ENCODE assay signal across 18 mouse cellular contexts in the genomic region with DNA sequence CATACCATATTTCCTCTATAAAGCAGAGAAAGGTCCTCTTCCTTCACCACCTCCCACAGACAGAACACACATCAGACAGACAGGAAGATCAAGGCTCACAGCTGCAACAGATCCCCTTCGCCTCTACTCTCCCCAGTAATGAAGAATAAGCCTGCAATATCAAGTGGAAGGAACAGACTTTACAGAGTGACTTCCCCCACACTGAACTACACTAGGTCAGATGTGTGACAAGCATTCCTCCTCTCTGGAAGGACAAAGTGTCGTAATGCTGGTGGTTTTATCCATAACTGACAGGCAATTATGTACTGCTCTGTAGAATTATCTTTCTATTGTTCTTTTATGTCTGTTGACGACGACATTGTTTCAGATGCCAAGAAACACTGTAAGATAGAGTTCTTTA.
DNase-seq lines count a peak whose midpoint lies in the region; ATAC-seq lines count a peak whose summit lies in the region.
"Had no signal": no experiment of that assay in that cellular context is flagged by ENCODE, and none has a peak within 500 bp of the region (broad histone marks: within the 10 kb centered on the region; RNA-seq: fewer than 3 reads in every experiment).

No protein-coding gene starts in this region.

- no peaks in the 10 kb centered on the region for H3K27me3 ChIP-seq in heart, embryonic 10.5 days (ENCODE audit: insufficient read depth, poor library complexity, severe bottlenecking)
- no peaks in the 10 kb centered on the region for H3K27me3 ChIP-seq in lung, embryonic 16.5 days (ENCODE audit: control insufficient read depth, insufficient read depth, low read depth, low read length)
- H3K27me3 ChIP-seq: embryonic facial prominence, embryonic 12.5 days; hindbrain, embryonic 12.5 days had no signal

- no peaks in the 10 kb centered on the region for H3K36me3 ChIP-seq in heart, embryonic 10.5 days
- no peaks in the 10 kb centered on the region for H3K36me3 ChIP-seq in lung, embryonic 16.5 days (ENCODE audit: control insufficient read depth, insufficient read depth, low read length)
- H3K36me3 ChIP-seq: embryonic facial prominence, embryonic 12.5 days; hindbrain, embryonic 12.5 days had no signal

- H3K9me3 ChIP-seq in heart, embryonic 10.5 days, result no peaks in the 10 kb centered on the region
- no peaks in the 10 kb centered on the region for H3K9me3 ChIP-seq in lung, embryonic 16.5 days (ENCODE audit: control insufficient read depth, low read length)
- H3K9me3 ChIP-seq: embryonic facial prominence, embryonic 12.5 days; hindbrain, embryonic 12.5 days had no signal

- no peak overlapping the region for H3K9ac ChIP-seq in lung, embryonic 16.5 days (ENCODE audit: low read length)
- H3K9ac ChIP-seq: embryonic facial prominence, embryonic 12.5 days; hindbrain, embryonic 12.5 days had no signal

- H3K27ac ChIP-seq in heart, embryonic 10.5 days, result no peak overlapping the region
- no peak overlapping the region for H3K27ac ChIP-seq in lung, embryonic 16.5 days (ENCODE audit: low read length)
- H3K27ac ChIP-seq: embryonic facial prominence, embryonic 12.5 days; hindbrain, embryonic 12.5 days had no signal

- 72% methylated on average over 4 of the region's 4 CpGs for WGBS in heart, embryonic 10.5 days
- 59% methylated on average over 4 of the region's 4 CpGs for WGBS in lung, embryonic 16.5 days

- peak; percentile 80 for ATAC-seq in lung, embryonic 16.5 days (ENCODE audit: low read depth)
- no peak for ATAC-seq in megakaryocyte, adult 5-6 weeks (ENCODE audit: poor library complexity, severe bottlenecking)
- ATAC-seq: forebrain, embryonic 16.5 days; hindbrain, embryonic 16.5 days; inflammation-experienced regulatory T-cells, adult 6 months had no signal

- H3K4me3 ChIP-seq in heart, embryonic 10.5 days, result no peak overlapping the region
- H3K4me3 ChIP-seq in lung, embryonic 16.5 days (ENCODE audit: low read length), result no peak overlapping the region
- H3K4me3 ChIP-seq: embryonic facial prominence, embryonic 12.5 days; hindbrain, embryonic 12.5 days had no signal

- peaks cover 5% of the 10 kb centered on the region for H3K4me1 ChIP-seq in heart, embryonic 10.5 days
- H3K4me1 ChIP-seq in lung, embryonic 16.5 days (replicated peaks; ENCODE audit: control insufficient read depth, insufficient read depth, low read length), result no peaks in the 10 kb centered on the region

- DNase-seq in heart, adult 11 months, result peak; percentile 48
- no peak for DNase-seq in heart, embryonic 10.5 days (ENCODE audit: low spot score)
- DNase-seq in lung, postnatal 10 days, result no peak
- peak; percentile 4 for DNase-seq in A20 (ENCODE audit: low read depth, low spot score)
- DNase-seq: adrenal gland, postnatal 25 days; cerebellum, adult 11 months; cerebellum, adult 8-10 months; cerebellum, postnatal 14 days; gastrocnemius, postnatal 14 days; heart, postnatal 10 days; heart, postnatal 4 days had no signal

- H3K4me2 ChIP-seq in lung, embryonic 16.5 days (ENCODE audit: low read depth, low read length), result no peak overlapping the region
- H3K4me2 ChIP-seq: embryonic facial prominence, embryonic 12.5 days; hindbrain, embryonic 12.5 days had no signal

Comparison
In these comparisons a context has a peak if more than half of its experiments do, and no peak if none do; other contexts are left out.
1. DNase-seq: peak in heart, adult 11 months (single experiment) and A20 (single experiment); none in heart, embryonic 10.5 days (single experiment) and lung, postnatal 10 days (single experiment).